Mouse (Mus musculus): ENCODE data around the gene Slc4a1ap. TPM values are rescaled to one million over a fixed set of nuclear protein-coding genes. Genes with fewer than 3 reads are reported as not detected.

Slc4a1ap gene
- total and polyA plus RNA-seq, 3 experiments: 25.7 to 41.1 (median 27.9) TPM

DNA sequence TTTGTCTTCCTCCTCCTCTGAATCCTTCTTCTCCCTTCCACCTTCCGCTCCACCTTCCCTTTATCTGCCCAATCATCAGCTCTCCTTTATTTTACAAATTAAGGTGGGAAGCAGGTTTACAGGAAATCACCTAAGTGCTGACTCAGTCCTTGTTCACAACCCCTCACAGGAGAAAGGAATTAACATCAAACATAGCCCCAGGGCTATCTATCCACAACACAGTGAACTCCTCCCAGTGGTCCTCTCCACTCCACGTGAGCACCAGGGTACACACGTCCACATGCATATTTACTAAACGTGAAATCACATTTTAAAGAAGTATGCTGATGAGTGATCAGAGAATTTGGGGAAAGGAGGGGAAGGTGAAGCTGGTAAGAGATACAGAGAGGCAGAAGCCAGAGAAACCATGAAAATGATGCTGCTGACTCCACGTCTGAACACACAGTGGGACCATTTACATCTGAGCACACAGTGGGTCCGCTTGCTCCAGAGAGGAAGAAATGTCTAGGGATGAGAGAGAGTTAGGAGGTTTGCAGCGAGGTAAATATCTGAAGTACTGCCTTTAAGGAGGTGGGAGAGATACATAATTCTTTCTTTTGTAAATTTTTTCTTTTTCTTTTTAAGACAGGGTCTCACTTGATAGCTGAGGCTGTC lies 37.6 kb upstream of the Slc4a1ap start:
- no peak overlapping the region for H3K27ac ChIP-seq (ENCODE audit: insufficient read depth, low read depth)
- H3K79me2 ChIP-seq (replicated peaks; ENCODE audit: control insufficient read depth, extremely low read depth, insufficient read depth, poor library complexity, severe bottlenecking): no peaks in the 10 kb centered on the region
- peaks cover 17% of the 10 kb centered on the region for H3K27me3 ChIP-seq (replicated peaks)
- dilution Hi-C loops (cut with MboI; ENCODE audit: extremely low pct_ligation_motif_present, extremely low pct_unique_long_range_greater_than_20kb, low sequenced_read_pairs): no loop called here
- H3K36me3 ChIP-seq (replicated peaks in 1 of 2; ENCODE audit: control insufficient read depth in 1 of 2, insufficient read depth in 1 of 2, low read length in 1 of 2): peaks cover 0 to 8% of the 10 kb centered on the region in 2 experiments
- H3K9ac ChIP-seq (ENCODE audit: insufficient read depth, low read depth): no peak overlapping the region
- no peak for TF ChIP-seq EP300 (IDR thresholded peaks at IDR 0.05; ENCODE audit: low read length)
- no peak for TF ChIP-seq BHLHE40 (IDR thresholded peaks at IDR 0.05; ENCODE audit: low read depth, low read length)
- no peak for TF ChIP-seq UBTF (IDR thresholded peaks at IDR 0.05; ENCODE audit: low read depth, low read length)
- peak; percentile 43; the same call in 1 of the 2 replicates for TF ChIP-seq ZKSCAN1 (IDR thresholded peaks at IDR 0.05; ENCODE audit: borderline replicate concordance, low read depth, low read length)
- H3K9me3 ChIP-seq (replicated peaks; ENCODE audit: low read length): peaks cover 6% of the 10 kb centered on the region
- in situ Hi-C loops (cut with MboI; ENCODE audit: low pct_ligation_motif_present, low pct_unique_long_range_greater_than_20kb, low sequenced_read_pairs): no loop called here
- no peak for DNase-seq (ENCODE audit: extremely low read depth)
- no peak overlapping the region for H3K4me3 ChIP-seq (replicated peaks in 1 of 3; ENCODE audit: low read depth in 2 of 3, low read length in 2 of 3, poor library complexity in 1 of 3)
- H3K4me1 ChIP-seq (ENCODE audit: control insufficient read depth in 1 of 2, insufficient read depth in 2 of 2): peaks cover 0 to 7% of the 10 kb centered on the region in 2 experiments; a peak in 2 of 4 replicates
- H3K4me2 ChIP-seq (ENCODE audit: insufficient read depth, low read depth, poor library complexity, severe bottlenecking): no peak overlapping the region

DNA sequence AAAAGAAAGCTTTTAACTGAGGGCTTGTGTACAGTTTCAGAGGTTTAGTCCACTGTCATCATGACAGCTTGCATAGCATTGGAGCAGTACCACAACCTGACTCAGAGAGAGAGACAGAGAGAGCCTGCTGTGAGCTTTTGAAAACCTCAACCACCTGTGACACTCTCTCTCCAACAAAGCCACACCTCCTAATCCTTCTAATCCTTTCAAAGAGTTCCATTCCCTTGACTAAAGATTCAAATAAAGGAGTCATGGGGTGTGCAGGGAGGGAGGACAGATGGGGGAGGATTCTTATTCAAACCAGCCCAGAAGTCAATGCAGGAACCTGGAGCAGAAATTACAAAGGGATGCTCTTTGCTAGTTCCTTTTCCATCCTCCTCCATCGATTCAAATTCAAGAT lies 34.8 kb upstream of the Slc4a1ap start:
- DNase-seq (ENCODE audit: extremely low read depth): no peak
- Histone ChIP-seq H3K79me2 (replicated peaks; ENCODE audit: control insufficient read depth, extremely low read depth, insufficient read depth, poor library complexity, severe bottlenecking) (peaks cover 14% of the 10 kb centered on the region), H3K9ac (ENCODE audit: insufficient read depth, low read depth) (no peak overlapping the region), H3K9me3 (replicated peaks; ENCODE audit: low read length) (peaks cover 6% of the 10 kb centered on the region), H3K36me3 (replicated peaks in 1 of 2; ENCODE audit: control insufficient read depth in 1 of 2, insufficient read depth in 1 of 2, low read length in 1 of 2) (peaks cover 7 to 10% of the 10 kb centered on the region in 2 experiments), H3K27ac (ENCODE audit: insufficient read depth, low read depth) (no peak overlapping the region), H3K4me1 (ENCODE audit: control insufficient read depth in 1 of 2, insufficient read depth in 2 of 2) (peaks cover 0 to 17% of the 10 kb centered on the region in 2 experiments; a peak in 2 of 4 replicates), H3K4me2 (ENCODE audit: insufficient read depth, low read depth, poor library complexity, severe bottlenecking) (no peak overlapping the region), H3K4me3 (replicated peaks in 1 of 3; ENCODE audit: low read depth in 2 of 3, low read length in 2 of 3, poor library complexity in 1 of 3) (no peak overlapping the region), H3K27me3 (replicated peaks) (peaks cover 17% of the 10 kb centered on the region)
- in situ Hi-C loops (cut with MboI; ENCODE audit: low pct_ligation_motif_present, low pct_unique_long_range_greater_than_20kb, low sequenced_read_pairs): no loop called here
- TF ChIP-seq GABPA (IDR thresholded peaks at IDR 0.05; ENCODE audit: insufficient replicate concordance, low read depth, low read length): no peak
- no peak for TF ChIP-seq CTCF (conservative IDR thresholded peaks at IDR 0.05 in 1 of 2, IDR thresholded peaks at IDR 0.05 in 1 of 2; ENCODE audit: low read depth in 2 of 2, low read length in 2 of 2)
- TF ChIP-seq BHLHE40 (IDR thresholded peaks at IDR 0.05; ENCODE audit: low read depth, low read length): no peak
- no peak for TF ChIP-seq KAT2A (IDR thresholded peaks at IDR 0.05; ENCODE audit: insufficient replicate concordance, low read length)
- no peak for TF ChIP-seq TCF12 (IDR thresholded peaks at IDR 0.05; ENCODE audit: low read depth, low read length)
- TF ChIP-seq MAFK (IDR thresholded peaks at IDR 0.05; ENCODE audit: insufficient replicate concordance, low read length): no peak
- no peak for TF ChIP-seq MAX (IDR thresholded peaks at IDR 0.05; ENCODE audit: low read length)
- TF ChIP-seq POLR2A (IDR thresholded peaks at IDR 0.05; ENCODE audit: low read depth, low read length): no peak
- dilution Hi-C loops (cut with MboI; ENCODE audit: extremely low pct_ligation_motif_present, extremely low pct_unique_long_range_greater_than_20kb, low sequenced_read_pairs): no loop called here
